Mouse (Mus musculus) heart, embryonic 14.5 days (tissue): ENCODE results near the gene Macrod2. TPM values are rescaled to one million over a fixed set of nuclear protein-coding genes. Genes with fewer than 3 reads are reported as not detected.

Experiments used
- ATAC-seq: fragments of 200-750 bp; cut with Nextera tagmentation; 2 replicates; pipeline ENCODE4 v1.8.0; 2017; ENCODE audit warnings: low read depth, moderate TSS enrichment; ENCODE audit not compliant: insufficient number of reproducible peaks, insufficient read depth, low FRiP score
- H3K27ac ChIP-seq, 2 experiments: fragments of 200-500 bp in 1 of 2; fragments of 300-500 bp in 1 of 2; sonication (generic) in 1 of 2; replicated peaks in 1 of 2; 2 replicates each; pipeline ENCODE4 v1.5.1; 2012 to 2014; ENCODE audit warnings: low read depth in 2 of 2, low read length in 2 of 2, control low read depth in 1 of 2, mild to moderate bottlenecking in 1 of 2, mixed read lengths in 1 of 2; ENCODE audit not compliant: control insufficient read depth in 1 of 2, insufficient read depth in 1 of 2
- H3K27me3 ChIP-seq: fragments of 300-500 bp; sonication (generic); 2 replicates; pipeline ENCODE4 v1.6.1; 2014; ENCODE audit warnings: mild to moderate bottlenecking, low read length, control low read depth; ENCODE audit not compliant: control insufficient read depth, insufficient read depth
- H3K36me3 ChIP-seq: fragments of 300-500 bp; sonication (generic); 2 replicates; pipeline ENCODE4 v1.6.1; 2014; ENCODE audit warnings: mild to moderate bottlenecking, control low read depth, low read length, mixed read lengths; ENCODE audit not compliant: control insufficient read depth, insufficient read depth
- H3K4me1 ChIP-seq, 2 experiments: fragments of 200-500 bp in 1 of 2; fragments of 300-500 bp in 1 of 2; sonication (generic) in 1 of 2; 2 replicates each; pipeline ENCODE4 v1.6.1; 2012 to 2014; ENCODE audit warnings: low read length in 2 of 2, control low read depth in 1 of 2, mixed read lengths in 1 of 2; ENCODE audit not compliant: control insufficient read depth in 2 of 2, insufficient read depth in 2 of 2
- H3K4me2 ChIP-seq: fragments of 300-500 bp; sonication (generic); 2 replicates; pipeline ENCODE4 v1.6.1; 2014; ENCODE audit warnings: mild to moderate bottlenecking, low read length
- H3K4me3 ChIP-seq, 2 experiments: fragments of 200-500 bp in 1 of 2; fragments of 300-500 bp in 1 of 2; sonication (generic) in 1 of 2; 2 replicates each; pipeline ENCODE4 v1.5.1; 2012 to 2014; ENCODE audit warnings: low read length in 2 of 2, mild to moderate bottlenecking in 2 of 2, control low read depth in 1 of 2, low read depth in 1 of 2, moderate library complexity in 1 of 2; ENCODE audit not compliant: control insufficient read depth in 1 of 2, insufficient read depth in 1 of 2
- H3K9ac ChIP-seq: fragments of 300-500 bp; sonication (generic); 2 replicates; pipeline ENCODE4 v1.6.1; 2014; ENCODE audit warnings: mild to moderate bottlenecking, low read length
- H3K9me3 ChIP-seq: fragments of 300-500 bp; sonication (generic); 2 replicates; pipeline ENCODE4 v1.6.1; 2016; ENCODE audit warnings: low read length, control low read depth; ENCODE audit not compliant: control insufficient read depth
- WGBS: fragments of 180-500 bp; shearing (Covaris S2); extraction: QIAGEN DNeasy Blood & Tissue Kit; methylation state at CpG from one replicate; pipeline ENCODE4 v1.1.7; 2014; 5-methylcytosine and 5-hydroxymethylcytosine counted together
- polyA plus RNA-seq: library from polyadenylated mRNA; unstranded; fragments of >200 nt; fragmentation: Nextera tagmentation; extraction: Ambion mirVana; gene quantifications from 2 replicates; pipeline ENCODE4 v1.2.1, GENCODE M21; 2014

Macrod2 gene
- polyA plus RNA-seq, 1 experiment from 2014 or later, result 21.3 TPM

- no peaks in the 10 kb centered on the region for H3K36me3 ChIP-seq
- no peak for ATAC-seq
- no peak overlapping the region for H3K4me3 ChIP-seq
- no peaks in the 10 kb centered on the region for H3K9me3 ChIP-seq
- 83% methylated on average over 5 of the region's 5 CpGs for WGBS
- H3K4me2 ChIP-seq, result no peak overlapping the region
- no peak overlapping the region for H3K9ac ChIP-seq
- no peaks in the 10 kb centered on the region for H3K27me3 ChIP-seq
- no peaks in the 10 kb centered on the region for H3K4me1 ChIP-seq
- no peak overlapping the region for H3K27ac ChIP-seq
These were observed 1341.8 kb downstream of the Macrod2 start for GRCm38 (mm10) chr2:141736685-141737456.

GRCm38 (mm10) chr2:141738702-141739101 is 1343.6 kb downstream of the Macrod2 start:
- H3K27ac ChIP-seq, result no peak overlapping the region
- ATAC-seq, result no peak
- no peaks in the 10 kb centered on the region for H3K4me1 ChIP-seq
- H3K4me3 ChIP-seq, result no peak overlapping the region
- no peaks in the 10 kb centered on the region for H3K9me3 ChIP-seq
- WGBS, result 80% methylated on average over 1 of the region's 1 CpGs
- H3K27me3 ChIP-seq, result no peaks in the 10 kb centered on the region
- no peak overlapping the region for H3K9ac ChIP-seq
- H3K4me2 ChIP-seq, result no peak overlapping the region
- no peaks in the 10 kb centered on the region for H3K36me3 ChIP-seq

- H3K9ac ChIP-seq, result no peak overlapping the region
- no peak overlapping the region for H3K27ac ChIP-seq
- no peak overlapping the region for H3K4me2 ChIP-seq
- no peaks in the 10 kb centered on the region for H3K27me3 ChIP-seq
- H3K4me3 ChIP-seq, result no peak overlapping the region
- WGBS, result 83% methylated on average over 5 of the region's 5 CpGs
- no peaks in the 10 kb centered on the region for H3K4me1 ChIP-seq
- ATAC-seq, result no peak
- H3K36me3 ChIP-seq, result no peaks in the 10 kb centered on the region
- H3K9me3 ChIP-seq, result no peaks in the 10 kb centered on the region
These were observed 1345.2 kb downstream of the Macrod2 start for GRCm38 (mm10) chr2:141740318-141740717.

GRCm38 (mm10) chr2:141800236-141800635 is 1405.1 kb downstream of the Macrod2 start:
- H3K4me1 ChIP-seq, result no peaks in the 10 kb centered on the region
- WGBS, result 75% methylated on average over 4 of the region's 4 CpGs
- no peak for ATAC-seq

GRCm38 (mm10) chr2:141800909-141801308 is 1405.8 kb downstream of the Macrod2 start:
- H3K36me3 ChIP-seq, result no peaks in the 10 kb centered on the region
- H3K4me1 ChIP-seq, result no peaks in the 10 kb centered on the region
- H3K27ac ChIP-seq, result no peak overlapping the region
- no peak overlapping the region for H3K4me2 ChIP-seq
- WGBS, result 61% methylated on average over 2 of the region's 2 CpGs
- H3K9ac ChIP-seq, result no peak overlapping the region
- no peaks in the 10 kb centered on the region for H3K27me3 ChIP-seq
- no peak for ATAC-seq
- H3K4me3 ChIP-seq, result no peak overlapping the region
- H3K9me3 ChIP-seq, result no peaks in the 10 kb centered on the region

More at GRCm38 (mm10) chr2:141800236-141800635, 1405.1 kb downstream of the Macrod2 start:
- Histone ChIP-seq H3K27me3 (no peaks in the 10 kb centered on the region), H3K36me3 (no peaks in the 10 kb centered on the region), H3K9me3 (no peaks in the 10 kb centered on the region), H3K27ac (no peak overlapping the region), H3K4me2 (no peak overlapping the region), H3K4me3 (no peak overlapping the region), H3K9ac (no peak overlapping the region)

- no peak overlapping the region for H3K4me2 ChIP-seq
- H3K9me3 ChIP-seq, result no peaks in the 10 kb centered on the region
- H3K9ac ChIP-seq, result no peak overlapping the region
- no peak overlapping the region for H3K27ac ChIP-seq
- no peak for ATAC-seq
- no peak overlapping the region for H3K4me3 ChIP-seq
- no peaks in the 10 kb centered on the region for H3K27me3 ChIP-seq
- H3K4me1 ChIP-seq, result no peaks in the 10 kb centered on the region
- no peaks in the 10 kb centered on the region for H3K36me3 ChIP-seq
- 88% methylated on average over 4 of the region's 4 CpGs for WGBS
These were observed 1421.2 kb downstream of the Macrod2 start for GRCm38 (mm10) chr2:141816266-141816665.

- ATAC-seq, result no peak
- no peak overlapping the region for H3K9ac ChIP-seq
- 70% methylated on average over 4 of the region's 4 CpGs for WGBS
These were observed 1422.6 kb downstream of the Macrod2 start for GRCm38 (mm10) chr2:141817546-141818180.

More at GRCm38 (mm10) chr2:141817546-141818180, 1422.6 kb downstream of the Macrod2 start:
- no peaks in the 10 kb centered on the region for H3K27me3 ChIP-seq
- no peaks in the 10 kb centered on the region for H3K9me3 ChIP-seq
- no peaks in the 10 kb centered on the region for H3K36me3 ChIP-seq
- H3K4me1 ChIP-seq, result no peaks in the 10 kb centered on the region
- H3K27ac ChIP-seq, result no peak overlapping the region
- H3K4me2 ChIP-seq, result no peak overlapping the region
- H3K4me3 ChIP-seq, result no peak overlapping the region
